Mouse (Mus musculus) brain, embryonic 14.5 days (tissue): Measurements from ENCODE around the gene Mitf.

Experiments
- CTCF ChIP-seq: fragments of 200-500 bp; IDR thresholded peaks from 2 replicates; pipeline ENCODE4 v1.5.1; 2012; ENCODE audit warnings: inconsistent platforms, mild to moderate bottlenecking, moderate library complexity, borderline replicate concordance; ENCODE audit not compliant: insufficient read depth, insufficient read length; ENCODE audit errors: extremely low read depth
- POLR2A ChIP-seq: fragments of 200-500 bp; IDR thresholded peaks from 2 replicates; pipeline ENCODE4 v1.6.1; 2012; ENCODE audit warnings: mild to moderate bottlenecking, inconsistent platforms, borderline replicate concordance; ENCODE audit not compliant: poor library complexity, insufficient read depth, insufficient read length, severe bottlenecking; ENCODE audit errors: extremely low read depth

DNA sequence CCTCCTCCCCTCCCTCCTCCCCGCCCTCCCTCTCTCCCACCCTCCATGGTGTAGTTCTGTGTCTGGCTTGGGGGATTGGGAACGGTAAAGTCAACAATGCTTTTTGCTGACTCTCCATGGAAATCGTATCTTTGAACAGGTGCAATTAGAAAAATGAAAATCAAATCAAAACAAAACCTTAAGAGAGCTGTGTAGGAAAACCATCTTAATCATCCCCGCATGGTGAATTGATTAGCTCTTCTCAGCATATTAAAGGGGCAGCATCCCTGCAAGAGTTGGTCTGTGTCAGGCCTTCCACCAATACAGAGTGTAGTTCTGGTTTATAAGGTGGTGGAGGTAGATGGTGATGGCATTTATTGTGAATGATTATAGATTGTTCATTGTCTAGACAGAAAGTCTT is 20.0 kb upstream of the Mitf start:
- TF ChIP-seq CTCF = no peak
- no peak for TF ChIP-seq POLR2A
